Mouse (Mus musculus): Measurements from ENCODE around the gene Mettl27.

- TF ChIP-seq CTCF (IDR thresholded peaks at IDR 0.05; ENCODE audit: low read depth) (no peak), EP300 (optimal IDR thresholded peaks at IDR 0.05) (no peak)
Measured at GRCm38 (mm10) chr5:134961519-134961918, 29.4 kb downstream of the Mettl27 start.

All from stomach, postnatal 0 days (tissue).